Mouse (Mus musculus) ES-Bruce4 (cell line): Measurements from ENCODE around the gene Srprb.

ENCODE experiments used
- CTCF ChIP-seq: IDR thresholded peaks from one replicate; pipeline ENCODE4 v1.8.1; 2011; ENCODE audit warnings: low read depth, low read length
- POLR2A ChIP-seq: IDR thresholded peaks from one replicate; pipeline ENCODE4 v1.8.1; 2011; ENCODE audit warnings: low read length; ENCODE audit not compliant: insufficient read depth

- no peak for TF ChIP-seq CTCF
- no peak for TF ChIP-seq POLR2A
Observed at GRCm38 (mm10) chr9:103146257-103146656, 55.7 kb downstream of the Srprb start.
